Mouse (Mus musculus): ENCODE measurements around the gene Fam107a. TPM values are rescaled to one million over a fixed set of nuclear protein-coding genes. Genes with fewer than 3 reads are reported as not detected.

Gene Fam107a
- polyA plus RNA-seq, 1 experiment = not detected

- H3K79me2 ChIP-seq (ENCODE audit: control insufficient read depth, insufficient read depth) = no peaks in the 10 kb centered on the region
- no peak overlapping the region for H3ac ChIP-seq (ENCODE audit: control insufficient read depth, insufficient read length, low read depth)
Measured at GRCm38 (mm10) chr14:8306884-8307283, 10.9 kb downstream of the Fam107a start.

GRCm38 (mm10) chr14:8305014-8305413 lies 12.8 kb downstream of the Fam107a start:
- TF ChIP-seq USF1 (IDR thresholded peaks at IDR 0.05; ENCODE audit: low read depth) = no peak
- TF ChIP-seq MYOG (IDR thresholded peaks at IDR 0.05; ENCODE audit: control insufficient read depth, extremely low read depth, insufficient read length) = no peak
- TF ChIP-seq CTCF (IDR thresholded peaks at IDR 0.05; ENCODE audit: control insufficient read depth, insufficient read depth, insufficient read length) = no peak
- TF ChIP-seq CEBPB (IDR thresholded peaks at IDR 0.05; ENCODE audit: low read depth) = no peak
- no peak for TF ChIP-seq MAX (IDR thresholded peaks at IDR 0.05)
- no peak for TF ChIP-seq FOSL1 (IDR thresholded peaks at IDR 0.05; ENCODE audit: insufficient read depth, low read length, poor library complexity, severe bottlenecking)
- TF ChIP-seq MYOD1 (IDR thresholded peaks at IDR 0.05; ENCODE audit: control insufficient read depth, insufficient read length, low read depth) = no peak
- no peaks in the 10 kb centered on the region for H3K79me2 ChIP-seq (ENCODE audit: control insufficient read depth, insufficient read depth)
- H3K79me3 ChIP-seq (ENCODE audit: low read depth) = no peaks in the 10 kb centered on the region
- H3ac ChIP-seq (ENCODE audit: control insufficient read depth, insufficient read length, low read depth) = no peak overlapping the region
- no peaks in the 10 kb centered on the region for H3K36me3 ChIP-seq (ENCODE audit: control insufficient read depth, insufficient read depth)
- no peak overlapping the region for H3K4me3 ChIP-seq (ENCODE audit: insufficient read depth, poor library complexity, severe bottlenecking)
- H3K27me3 ChIP-seq (ENCODE audit: control insufficient read depth, insufficient read depth, insufficient read length) = no peaks in the 10 kb centered on the region

More at GRCm38 (mm10) chr14:8306884-8307283, 10.9 kb downstream of the Fam107a start:
- Histone ChIP-seq H3K4me3 (ENCODE audit: insufficient read depth, poor library complexity, severe bottlenecking) (no peak overlapping the region), H3K27me3 (ENCODE audit: control insufficient read depth, insufficient read depth, insufficient read length) (no peaks in the 10 kb centered on the region), H3K36me3 (ENCODE audit: control insufficient read depth, insufficient read depth) (no peaks in the 10 kb centered on the region), H3K79me3 (ENCODE audit: low read depth) (no peaks in the 10 kb centered on the region)
- no peak for TF ChIP-seq CEBPB (IDR thresholded peaks at IDR 0.05; ENCODE audit: low read depth)
- TF ChIP-seq MYOG (IDR thresholded peaks at IDR 0.05; ENCODE audit: control insufficient read depth, extremely low read depth, insufficient read length) = no peak
- no peak for TF ChIP-seq MAX (IDR thresholded peaks at IDR 0.05)
- no peak for TF ChIP-seq CTCF (IDR thresholded peaks at IDR 0.05; ENCODE audit: control insufficient read depth, insufficient read depth, insufficient read length)
- no peak for TF ChIP-seq MYOD1 (IDR thresholded peaks at IDR 0.05; ENCODE audit: control insufficient read depth, insufficient read length, low read depth)
- no peak for TF ChIP-seq USF1 (IDR thresholded peaks at IDR 0.05; ENCODE audit: low read depth)
- TF ChIP-seq FOSL1 (IDR thresholded peaks at IDR 0.05; ENCODE audit: insufficient read depth, low read length, poor library complexity, severe bottlenecking) = no peak

GRCm38 (mm10) chr14:8304082-8304481 lies 13.7 kb downstream of the Fam107a start:
- Histone ChIP-seq H3K79me3 (ENCODE audit: low read depth) (no peaks in the 10 kb centered on the region), H3K79me2 (ENCODE audit: control insufficient read depth, insufficient read depth) (no peaks in the 10 kb centered on the region), H3K4me3 (ENCODE audit: insufficient read depth, poor library complexity, severe bottlenecking) (no peak overlapping the region), H3K36me3 (ENCODE audit: control insufficient read depth, insufficient read depth) (no peaks in the 10 kb centered on the region), H3K27me3 (ENCODE audit: control insufficient read depth, insufficient read depth, insufficient read length) (no peaks in the 10 kb centered on the region), H3ac (ENCODE audit: control insufficient read depth, insufficient read length, low read depth) (no peak overlapping the region)
- TF ChIP-seq MYOG (IDR thresholded peaks at IDR 0.05; ENCODE audit: control insufficient read depth, extremely low read depth, insufficient read length) (no peak), CTCF (IDR thresholded peaks at IDR 0.05; ENCODE audit: control insufficient read depth, insufficient read depth, insufficient read length) (no peak), FOSL1 (IDR thresholded peaks at IDR 0.05; ENCODE audit: insufficient read depth, low read length, poor library complexity, severe bottlenecking) (no peak), MAX (IDR thresholded peaks at IDR 0.05) (no peak), CEBPB (IDR thresholded peaks at IDR 0.05; ENCODE audit: low read depth) (no peak), MYOD1 (IDR thresholded peaks at IDR 0.05; ENCODE audit: control insufficient read depth, insufficient read length, low read depth) (no peak), USF1 (IDR thresholded peaks at IDR 0.05; ENCODE audit: low read depth) (no peak)

DNA sequence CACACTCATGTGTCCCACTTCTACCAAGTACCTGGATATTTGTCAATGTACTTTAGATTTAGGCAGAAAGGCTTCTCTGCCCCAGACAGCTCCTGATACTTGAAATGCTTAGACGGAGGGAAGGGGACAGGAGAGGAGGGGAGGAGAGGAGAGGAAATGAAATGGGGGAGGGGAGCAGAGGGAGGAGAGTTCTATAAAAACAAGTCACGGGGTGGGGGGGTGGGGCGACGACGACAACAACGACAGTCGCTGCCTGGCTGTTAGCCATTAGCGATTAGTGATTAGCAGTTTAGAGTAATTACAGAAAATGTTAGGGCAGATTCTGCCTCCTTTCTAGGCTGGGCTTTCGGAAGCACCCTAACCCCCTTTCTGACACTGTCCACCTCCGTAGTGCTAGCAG lies 15.1 kb downstream of the Fam107a start:
- TF ChIP-seq MYOG (IDR thresholded peaks at IDR 0.05; ENCODE audit: control insufficient read depth, extremely low read depth, insufficient read length) (no peak), MAX (IDR thresholded peaks at IDR 0.05) (no peak), USF1 (IDR thresholded peaks at IDR 0.05; ENCODE audit: low read depth) (no peak), CEBPB (IDR thresholded peaks at IDR 0.05; ENCODE audit: low read depth) (no peak), CTCF (IDR thresholded peaks at IDR 0.05; ENCODE audit: control insufficient read depth, insufficient read depth, insufficient read length) (no peak), FOSL1 (IDR thresholded peaks at IDR 0.05; ENCODE audit: insufficient read depth, low read length, poor library complexity, severe bottlenecking) (no peak), MYOD1 (IDR thresholded peaks at IDR 0.05; ENCODE audit: control insufficient read depth, insufficient read length, low read depth) (no peak)
- Histone ChIP-seq H3K27me3 (ENCODE audit: control insufficient read depth, insufficient read depth, insufficient read length) (no peaks in the 10 kb centered on the region), H3K36me3 (ENCODE audit: control insufficient read depth, insufficient read depth) (no peaks in the 10 kb centered on the region), H3ac (ENCODE audit: control insufficient read depth, insufficient read length, low read depth) (no peak overlapping the region), H3K79me2 (ENCODE audit: control insufficient read depth, insufficient read depth) (no peaks in the 10 kb centered on the region), H3K4me3 (ENCODE audit: insufficient read depth, poor library complexity, severe bottlenecking) (no peak overlapping the region), H3K79me3 (ENCODE audit: low read depth) (no peaks in the 10 kb centered on the region)

- Histone ChIP-seq H3ac (ENCODE audit: control insufficient read depth, insufficient read length, low read depth) (no peak overlapping the region), H3K79me2 (ENCODE audit: control insufficient read depth, insufficient read depth) (no peaks in the 10 kb centered on the region), H3K4me3 (ENCODE audit: insufficient read depth, poor library complexity, severe bottlenecking) (no peak overlapping the region), H3K36me3 (ENCODE audit: control insufficient read depth, insufficient read depth) (no peaks in the 10 kb centered on the region), H3K27me3 (ENCODE audit: control insufficient read depth, insufficient read depth, insufficient read length) (no peaks in the 10 kb centered on the region), H3K79me3 (ENCODE audit: low read depth) (no peaks in the 10 kb centered on the region)
- no peak for TF ChIP-seq MAX (IDR thresholded peaks at IDR 0.05)
- TF ChIP-seq MYOD1 (IDR thresholded peaks at IDR 0.05; ENCODE audit: control insufficient read depth, insufficient read length, low read depth) = peak; percentile 7
- TF ChIP-seq MYOG (IDR thresholded peaks at IDR 0.05; ENCODE audit: control insufficient read depth, extremely low read depth, insufficient read length) = no peak
- no peak for TF ChIP-seq USF1 (IDR thresholded peaks at IDR 0.05; ENCODE audit: low read depth)
- peak; percentile 69 for TF ChIP-seq CTCF (IDR thresholded peaks at IDR 0.05; ENCODE audit: control insufficient read depth, insufficient read depth, insufficient read length)
- no peak for TF ChIP-seq CEBPB (IDR thresholded peaks at IDR 0.05; ENCODE audit: low read depth)
- no peak for TF ChIP-seq FOSL1 (IDR thresholded peaks at IDR 0.05; ENCODE audit: insufficient read depth, low read length, poor library complexity, severe bottlenecking)
Measured at GRCm38 (mm10) chr14:8300281-8300680, 17.5 kb downstream of the Fam107a start.

DNA sequence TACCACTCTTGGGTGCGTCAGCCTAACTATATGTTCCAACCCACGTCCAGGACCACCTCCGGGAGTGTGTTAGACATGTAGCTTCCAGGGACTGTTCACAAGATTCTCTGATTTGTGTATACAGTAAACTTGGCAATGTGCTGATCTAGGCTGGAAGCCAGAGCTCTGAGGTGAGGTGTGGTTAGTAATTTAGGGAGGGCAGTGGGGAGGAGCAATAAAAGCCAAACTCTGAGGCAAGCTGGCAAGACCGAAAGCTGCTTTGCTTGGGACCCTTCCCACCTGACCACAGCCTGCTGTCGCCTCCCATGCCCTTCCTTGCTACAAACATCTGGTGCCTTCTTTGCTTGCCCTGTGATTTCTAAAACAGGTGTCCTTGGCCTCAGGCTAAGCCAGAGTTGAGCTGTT lies 19.9 kb downstream of the Fam107a start:
- Histone ChIP-seq H3K79me2 (ENCODE audit: control insufficient read depth, insufficient read depth) (no peaks in the 10 kb centered on the region), H3K36me3 (ENCODE audit: control insufficient read depth, insufficient read depth) (no peaks in the 10 kb centered on the region), H3K27me3 (ENCODE audit: control insufficient read depth, insufficient read depth, insufficient read length) (no peaks in the 10 kb centered on the region), H3ac (ENCODE audit: control insufficient read depth, insufficient read length, low read depth) (no peak overlapping the region), H3K79me3 (ENCODE audit: low read depth) (no peaks in the 10 kb centered on the region), H3K4me3 (ENCODE audit: insufficient read depth, poor library complexity, severe bottlenecking) (no peak overlapping the region)
- TF ChIP-seq CTCF (IDR thresholded peaks at IDR 0.05; ENCODE audit: control insufficient read depth, insufficient read depth, insufficient read length) = no peak
- no peak for TF ChIP-seq MYOG (IDR thresholded peaks at IDR 0.05; ENCODE audit: control insufficient read depth, extremely low read depth, insufficient read length)
- no peak for TF ChIP-seq CEBPB (IDR thresholded peaks at IDR 0.05; ENCODE audit: low read depth)
- TF ChIP-seq MAX (IDR thresholded peaks at IDR 0.05) = no peak
- TF ChIP-seq USF1 (IDR thresholded peaks at IDR 0.05; ENCODE audit: low read depth) = no peak
- no peak for TF ChIP-seq FOSL1 (IDR thresholded peaks at IDR 0.05; ENCODE audit: insufficient read depth, low read length, poor library complexity, severe bottlenecking)
- no peak for TF ChIP-seq MYOD1 (IDR thresholded peaks at IDR 0.05; ENCODE audit: control insufficient read depth, insufficient read length, low read depth)
